Mouse (Mus musculus): ENCODE data around the gene Drd3.

GRCm38 (mm10) chr16:43773506-43773905, 19.7 kb downstream of the Drd3 start:
- TF ChIP-seq GATA1 (IDR thresholded peaks at IDR 0.05; ENCODE audit: low read length) (no peak), TAL1 (IDR thresholded peaks at IDR 0.05; ENCODE audit: low read length) (no peak)
